Mouse (Mus musculus) liver, adult 2 months (tissue): Measurements from ENCODE around the gene Pard6a.

ENCODE experiments used
- CTCF ChIP-seq: fragments of 200-500 bp; IDR thresholded peaks from 2 replicates; pipeline ENCODE4 v1.5.1; 2011; ENCODE audit warnings: low read depth, low read length, control low read depth
- POLR2A ChIP-seq: fragments of 200-500 bp; IDR thresholded peaks from 2 replicates; pipeline ENCODE4 v1.6.1; 2011; ENCODE audit warnings: low read length, control low read depth; ENCODE audit not compliant: insufficient read depth; ENCODE audit errors: extremely low read depth

DNA sequence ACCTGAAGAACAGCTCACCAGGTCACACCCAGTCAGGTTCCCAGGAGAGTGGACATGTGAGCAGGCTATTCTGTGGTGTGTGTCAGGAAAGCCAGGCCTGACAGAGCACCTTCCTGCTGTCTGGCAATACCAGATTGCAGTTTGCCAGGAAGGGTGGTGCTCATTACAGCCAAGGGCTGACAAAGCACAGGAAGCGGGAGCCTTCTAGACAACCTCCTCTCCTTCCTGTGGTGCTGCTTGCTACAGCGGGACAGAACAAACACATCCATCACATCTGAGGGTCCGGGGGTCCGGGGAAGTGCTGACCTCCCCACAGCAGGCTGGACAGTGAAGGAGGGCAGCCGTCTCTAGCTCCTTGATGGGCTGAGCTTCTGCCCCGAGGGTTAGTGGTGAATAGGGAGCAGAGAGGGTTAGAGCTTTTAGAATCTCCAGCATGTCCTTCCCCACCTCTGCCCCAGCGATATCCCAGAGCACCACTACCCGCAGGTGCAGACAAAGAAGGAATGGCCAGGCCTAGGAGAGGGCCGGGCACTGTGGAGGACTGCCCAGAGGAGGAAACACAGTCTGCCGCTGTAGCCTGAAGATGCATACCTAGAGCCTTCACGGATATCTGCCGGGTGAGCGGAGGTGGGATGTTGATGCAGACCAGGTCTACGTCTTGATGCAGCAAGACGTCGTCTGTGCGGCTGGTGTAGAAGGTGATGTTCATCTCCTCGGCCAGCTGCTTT lies 26.6 kb downstream of the Pard6a start:
- no peak for TF ChIP-seq POLR2A
- no peak for TF ChIP-seq CTCF
